Mouse (Mus musculus): ENCODE data around the gene Lck.

The Lck gene

DNA sequence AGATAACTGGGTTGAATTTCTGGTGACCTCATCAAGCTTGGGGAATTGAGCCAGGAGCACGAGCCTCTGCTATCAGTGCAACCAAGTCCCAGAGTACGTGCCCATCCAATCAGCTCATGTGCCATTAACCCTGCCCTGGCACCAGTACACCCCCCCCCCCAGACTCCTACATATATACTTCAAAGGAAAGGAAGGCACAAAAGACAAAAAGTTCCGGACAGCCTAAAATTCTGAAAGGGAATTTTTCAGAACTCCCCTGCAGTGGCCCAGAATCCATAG is 65.3 kb downstream of the Lck start:
- no peak for DNase-seq (ENCODE audit: low spot score)

DNA sequence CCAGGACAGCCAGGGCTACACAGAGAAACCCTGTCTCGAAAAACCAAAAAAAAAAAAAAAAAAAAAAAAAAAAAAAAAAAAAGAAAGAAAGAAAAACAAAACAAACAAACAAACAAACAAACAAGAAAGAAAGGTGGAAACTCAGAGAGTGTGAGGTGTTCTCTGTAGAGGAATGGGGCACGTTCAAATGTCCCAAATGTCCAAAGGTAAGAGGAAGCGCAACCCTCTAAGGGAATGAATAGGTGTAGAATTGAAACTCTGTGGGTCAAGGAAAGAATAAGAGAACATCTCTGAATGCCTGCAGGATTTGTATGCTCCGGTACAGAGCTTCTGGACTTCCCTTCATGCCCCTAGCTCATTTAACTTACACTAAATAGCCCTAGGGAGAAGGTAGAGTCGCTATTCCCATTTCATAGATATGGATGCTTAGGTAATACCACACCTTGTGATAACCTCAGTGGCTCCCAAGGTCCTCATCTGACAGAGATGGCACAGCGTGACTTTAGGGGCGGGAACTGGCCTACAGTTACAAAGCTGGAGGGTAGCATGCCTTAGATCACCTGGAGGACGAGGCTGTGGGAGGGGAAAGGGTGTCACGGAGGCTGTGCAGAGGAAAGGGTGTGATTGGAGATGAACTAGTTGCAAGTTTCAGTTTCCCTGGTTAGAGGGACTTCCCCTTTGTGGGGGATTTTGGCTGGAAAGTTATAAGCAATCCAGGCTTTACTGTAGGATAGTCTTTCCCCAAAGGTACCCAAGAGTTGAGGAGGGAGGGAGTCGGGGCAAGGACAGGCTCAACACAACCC is 65.8 kb downstream of the Lck start:
- no peak for DNase-seq (ENCODE audit: low spot score)

DNA sequence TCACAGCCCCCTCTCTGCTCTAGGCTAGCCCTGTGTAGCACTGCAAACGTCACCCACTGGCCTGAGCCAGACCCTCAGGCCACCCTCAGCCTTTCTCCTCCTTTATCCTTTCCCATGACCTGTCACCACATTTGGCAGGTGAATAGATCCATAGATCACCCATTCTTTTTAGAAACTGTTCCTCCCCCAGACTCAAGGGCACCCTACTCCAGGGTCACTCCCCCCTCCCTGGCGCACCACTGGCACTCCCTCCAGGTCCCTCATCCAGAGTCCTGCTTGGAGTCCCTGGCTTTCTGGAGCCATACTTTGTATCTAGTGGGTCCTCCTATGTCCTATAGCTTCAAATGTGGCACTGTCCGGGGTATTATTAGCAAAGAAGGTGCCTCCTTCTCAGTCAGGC is 67.9 kb downstream of the Lck start:
- no peak for DNase-seq (ENCODE audit: low spot score)

DNA sequence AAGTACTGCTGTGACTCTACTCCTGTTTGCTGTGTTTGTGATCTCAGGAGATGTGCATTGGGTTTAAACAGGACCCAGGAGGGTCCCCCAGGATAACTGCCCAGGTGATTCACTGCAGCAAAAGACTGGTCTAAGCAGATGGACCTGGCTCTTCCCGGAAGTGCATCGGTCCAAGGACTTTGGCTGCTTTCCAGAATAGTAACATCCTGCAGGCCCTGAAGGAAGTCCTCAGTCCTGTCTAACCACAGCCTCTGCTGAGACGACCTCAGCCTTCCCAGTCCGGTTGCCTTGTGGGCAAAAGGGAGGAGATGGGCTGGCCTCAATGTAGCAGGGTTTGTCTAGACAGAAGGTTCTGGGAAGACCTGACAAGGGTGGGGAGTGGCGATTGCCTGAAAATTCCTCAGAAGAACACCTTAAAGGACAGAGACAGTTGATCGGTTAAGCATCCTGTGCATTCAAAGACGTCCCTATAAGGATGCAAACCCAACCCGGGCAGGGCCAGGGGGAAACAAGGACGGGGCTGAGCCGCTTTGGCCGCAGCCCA is 70.5 kb downstream of the Lck start:
- no peak for DNase-seq (ENCODE audit: low spot score)

GRCm38 (mm10) chr4:129502327-129502888 is 71.0 kb downstream of the Lck start:
- no peak for DNase-seq (ENCODE audit: low spot score)

DNA sequence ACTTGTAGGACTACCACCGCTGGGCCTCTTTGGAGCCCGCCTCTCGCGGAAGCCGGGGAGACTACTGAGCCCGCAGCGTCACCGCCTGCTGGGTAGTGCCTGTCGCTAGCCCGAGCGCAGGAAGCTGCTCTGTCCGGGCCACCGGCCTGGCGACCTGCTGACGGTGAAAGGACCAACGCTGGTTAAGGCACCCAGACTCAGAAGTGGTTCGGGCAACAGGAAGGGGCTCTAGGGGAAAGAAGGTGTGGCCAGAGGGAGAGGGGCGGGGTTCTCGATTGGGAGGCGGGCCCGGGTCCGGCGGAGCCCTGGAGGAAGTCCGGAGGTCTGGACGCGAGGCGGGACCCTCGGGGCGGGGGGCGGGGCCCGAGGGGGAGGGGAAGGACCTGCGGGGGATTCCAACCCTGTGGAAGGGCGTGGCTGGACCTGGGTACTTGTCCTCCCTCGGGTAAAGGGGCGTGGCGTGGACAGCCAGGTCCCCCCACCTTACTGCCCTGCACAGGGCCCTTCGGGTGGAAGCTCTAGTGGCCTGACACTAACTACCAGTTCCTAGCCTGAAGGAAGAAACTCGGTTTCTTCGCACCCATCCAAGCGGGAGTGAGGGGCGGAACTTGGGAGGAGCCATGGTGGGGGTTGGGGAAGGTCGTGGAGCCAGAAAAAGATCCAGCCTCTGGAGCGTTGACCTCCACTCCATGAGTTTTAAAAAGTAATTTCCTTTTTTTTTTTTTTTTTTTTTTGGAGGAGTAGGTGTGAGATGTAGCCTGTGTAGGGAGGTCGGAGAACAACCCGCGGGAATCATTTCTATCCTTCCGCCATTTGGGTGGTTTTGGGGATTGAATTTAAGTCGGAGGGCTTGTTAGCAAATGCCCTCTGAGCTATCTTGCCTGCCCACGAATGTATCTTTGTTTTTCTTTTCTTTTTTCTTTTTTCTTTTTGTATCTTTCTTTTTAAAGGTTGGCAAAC is 72.6 kb downstream of the Lck start:
- no peak for DNase-seq (ENCODE audit: low spot score)

GRCm38 (mm10) chr4:129500017-129500416 is 73.4 kb downstream of the Lck start:
- no peak for DNase-seq (ENCODE audit: low spot score)

DNA sequence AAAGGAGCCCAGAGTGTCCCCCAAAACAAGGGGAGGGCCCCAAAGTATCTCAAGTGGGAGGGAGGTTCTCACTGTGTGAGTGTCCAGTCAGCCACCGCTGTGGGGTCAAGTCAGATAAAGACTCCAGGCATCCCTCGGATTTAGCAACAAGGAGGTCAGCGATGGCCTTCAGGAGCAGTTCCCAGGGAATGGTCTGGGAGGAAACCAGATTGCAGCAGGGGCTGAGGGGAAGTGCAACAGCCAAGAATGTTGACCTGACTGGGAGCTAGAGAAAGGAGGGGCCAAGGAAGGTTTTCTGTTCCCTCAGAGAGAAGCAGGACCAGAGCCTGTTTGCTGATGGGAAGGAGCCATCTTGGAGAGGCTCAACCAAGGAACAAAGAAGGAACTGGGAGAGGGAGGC is 74.5 kb downstream of the Lck start:
- DNase-seq (ENCODE audit: low spot score) = no peak

Data from spleen, adult 12 weeks (tissue).